Mouse (Mus musculus): ENCODE data around the gene Tmem109. TPM values are rescaled to one million over a fixed set of nuclear protein-coding genes. Genes with fewer than 3 reads are reported as not detected.
A peak's percentile ranks its signal among the peaks of the same experiment; 100 is the strongest.

Tmem109 gene
- total RNA-seq, 2 experiments from 2014 or later = 6.6 to 10.4 TPM

DNA sequence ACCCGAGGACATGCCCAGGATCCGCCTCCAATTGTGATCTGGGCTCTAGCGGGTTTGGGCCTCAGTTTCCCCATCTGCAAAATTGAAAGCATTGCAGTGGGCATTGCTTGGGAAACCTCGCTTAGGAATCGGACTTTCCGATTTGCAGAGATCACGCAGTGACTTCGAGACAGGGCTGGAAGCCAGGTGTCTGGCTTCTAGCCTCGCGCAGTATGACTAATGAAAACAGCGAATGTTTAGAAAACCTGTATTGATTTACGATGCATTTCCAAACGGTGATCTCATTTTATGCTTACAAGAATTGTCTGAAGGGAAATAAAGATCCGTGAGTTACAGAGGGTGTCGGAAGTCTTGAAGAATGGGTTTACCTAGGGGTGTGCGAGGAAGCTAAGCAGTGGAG lies 13.9 kb upstream of the Tmem109 start:
- ATAC-seq (replicated peaks; ENCODE audit: low FRiP score, poor library complexity, severe bottlenecking) = no peak

DNA sequence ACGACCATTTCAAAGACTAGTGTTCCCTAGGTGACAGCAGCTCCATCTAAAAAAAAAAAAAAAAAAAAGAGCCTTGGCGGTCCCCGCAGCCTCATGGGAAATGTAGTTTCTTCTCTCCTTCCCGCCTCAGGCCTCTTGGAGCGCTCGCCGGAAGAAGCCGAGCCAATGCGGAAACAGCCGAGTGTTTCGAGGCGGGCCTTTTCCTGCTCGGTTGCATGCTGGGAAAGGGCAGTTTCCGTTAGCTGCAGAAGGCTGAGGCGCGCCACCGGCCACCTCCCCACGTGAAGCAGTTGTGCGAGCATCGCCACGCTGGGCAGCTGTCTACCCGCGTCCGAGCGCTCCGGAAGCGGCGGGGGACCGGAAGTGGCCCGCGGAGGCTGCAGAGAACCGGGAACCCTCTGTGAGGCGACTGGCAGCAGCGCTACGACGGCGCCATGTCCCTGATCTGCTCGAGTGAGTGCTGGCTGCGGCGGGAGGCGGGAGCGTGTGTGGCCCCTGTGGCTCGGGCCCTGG lies 13.3 kb upstream of the Tmem109 start, which contains the start of gene Prpf19:
Gene Prpf19, plus strand, starts transcription at position 216 of the 513 bp plus-strand sequence.
- ATAC-seq (replicated peaks; ENCODE audit: low FRiP score, poor library complexity, severe bottlenecking) = peak; percentile 98

DNA sequence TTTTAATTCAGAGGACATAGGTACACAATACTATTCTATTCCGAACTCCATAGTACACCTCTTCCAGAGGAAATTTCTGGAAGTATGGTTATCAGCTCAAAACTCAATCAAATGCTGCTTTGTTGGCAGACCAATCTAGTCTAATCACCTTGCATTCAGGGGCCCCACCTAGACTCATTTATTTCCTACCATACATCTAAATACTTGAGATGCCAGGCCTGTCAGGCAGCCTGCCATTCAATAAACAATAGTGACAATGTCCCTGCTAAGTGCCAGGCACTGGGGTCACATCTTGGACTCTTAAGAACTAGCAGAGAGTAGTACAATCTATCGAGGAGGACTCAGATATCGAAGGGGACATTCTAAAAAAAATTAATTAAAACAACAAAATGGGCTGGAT lies 10.4 kb upstream of the Tmem109 start:
- no peak for ATAC-seq (replicated peaks; ENCODE audit: low FRiP score, poor library complexity, severe bottlenecking)

DNA sequence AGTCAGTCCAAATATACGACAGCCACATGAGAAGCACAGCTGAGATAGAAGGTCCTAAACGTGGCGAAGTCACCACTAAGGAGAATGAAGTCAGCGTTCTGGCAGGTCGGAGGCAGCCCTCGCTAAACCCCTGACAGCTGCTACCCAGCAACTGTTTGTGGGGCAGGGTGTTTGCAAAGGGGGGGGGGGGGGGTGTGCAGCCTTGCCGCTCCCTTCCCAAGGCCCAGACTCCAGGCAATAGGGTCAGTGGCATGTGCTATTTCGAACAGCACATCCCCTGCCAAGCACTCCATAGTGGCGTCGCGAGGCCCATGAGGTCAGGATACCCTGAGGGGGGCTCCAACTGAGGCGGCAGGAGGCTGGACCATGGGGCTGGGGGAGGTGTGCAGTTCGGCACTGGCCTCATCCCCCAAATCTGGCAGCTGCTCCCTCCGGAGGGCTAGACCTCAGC lies 801 bp downstream of the Tmem109 start:
- peak; percentile 47 for ATAC-seq (replicated peaks; ENCODE audit: low FRiP score, poor library complexity, severe bottlenecking)

DNA sequence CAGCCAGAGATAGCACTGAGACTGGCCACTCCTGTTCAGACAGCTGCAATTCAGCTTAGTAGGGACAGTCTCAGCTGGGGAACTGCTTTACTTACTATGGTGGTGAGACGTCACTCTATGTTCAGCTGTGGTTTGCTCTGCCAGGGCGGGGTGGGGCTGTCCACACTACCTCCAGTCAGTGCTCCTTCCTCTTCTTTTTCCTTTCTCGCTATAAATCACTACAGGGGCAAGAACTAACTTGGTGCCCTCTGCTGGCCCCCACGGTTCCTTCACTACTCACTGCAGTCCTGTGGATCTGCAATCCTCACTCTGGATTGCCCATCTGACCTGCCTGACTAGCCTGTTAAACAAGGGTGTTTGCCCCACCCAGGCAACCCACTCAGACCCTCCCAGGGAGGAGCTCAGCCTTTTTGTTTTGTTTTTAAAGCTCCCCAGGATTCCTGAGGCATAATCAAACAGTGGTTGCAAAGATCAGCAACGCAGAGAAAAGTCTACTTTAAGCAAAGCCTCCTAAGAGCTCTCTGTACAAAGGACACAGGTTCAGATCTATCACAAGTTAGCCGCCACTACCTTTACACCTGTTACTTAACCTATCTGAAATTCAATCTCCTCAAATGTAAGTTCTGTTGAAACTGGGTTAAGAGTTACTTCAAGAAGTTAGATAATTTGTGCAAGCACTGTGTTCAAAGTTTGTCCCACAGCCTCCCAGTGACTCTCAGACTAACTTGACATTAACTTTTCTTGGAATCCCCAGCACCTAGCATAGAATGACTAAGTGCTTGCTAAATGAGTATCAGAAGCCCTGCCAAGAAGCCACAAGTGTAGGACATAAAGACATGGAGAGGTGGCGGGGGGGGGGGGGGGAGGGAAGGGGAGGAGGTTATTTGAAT lies 1.5 kb downstream of the Tmem109 start:
- no peak for ATAC-seq (replicated peaks; ENCODE audit: low FRiP score, poor library complexity, severe bottlenecking)

DNA sequence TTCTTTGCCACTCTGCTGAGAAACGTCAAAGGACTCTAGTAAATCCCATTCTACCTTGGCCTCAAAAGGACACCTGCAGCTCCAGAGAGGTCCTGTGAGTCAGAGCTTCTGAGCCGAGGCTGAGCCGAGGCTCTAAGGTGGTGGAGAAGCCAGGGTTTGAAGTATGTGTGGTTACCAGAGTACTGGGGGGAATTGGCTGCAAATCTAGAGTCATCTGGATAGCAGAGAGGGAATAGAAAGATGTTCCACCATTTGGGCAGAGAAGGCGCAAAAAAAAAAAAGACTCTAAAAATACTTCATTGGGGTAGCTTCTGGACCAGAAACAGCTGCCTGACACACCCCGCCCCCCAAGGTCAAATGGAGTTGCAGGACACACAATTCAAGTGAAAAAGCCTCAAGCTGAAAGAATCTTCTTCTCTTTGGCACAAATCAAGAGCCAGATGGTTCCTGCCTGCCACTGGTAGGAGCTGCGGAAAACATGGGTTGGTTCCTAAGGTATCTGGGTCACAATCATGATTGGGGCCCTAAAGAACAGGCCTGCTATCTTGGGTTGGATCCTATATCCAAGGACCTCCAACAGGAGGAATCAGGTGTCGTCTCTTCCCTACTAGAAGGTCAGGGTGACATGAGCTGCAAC lies 3.5 kb downstream of the Tmem109 start:
- ATAC-seq (replicated peaks; ENCODE audit: low FRiP score, poor library complexity, severe bottlenecking) = no peak

DNA sequence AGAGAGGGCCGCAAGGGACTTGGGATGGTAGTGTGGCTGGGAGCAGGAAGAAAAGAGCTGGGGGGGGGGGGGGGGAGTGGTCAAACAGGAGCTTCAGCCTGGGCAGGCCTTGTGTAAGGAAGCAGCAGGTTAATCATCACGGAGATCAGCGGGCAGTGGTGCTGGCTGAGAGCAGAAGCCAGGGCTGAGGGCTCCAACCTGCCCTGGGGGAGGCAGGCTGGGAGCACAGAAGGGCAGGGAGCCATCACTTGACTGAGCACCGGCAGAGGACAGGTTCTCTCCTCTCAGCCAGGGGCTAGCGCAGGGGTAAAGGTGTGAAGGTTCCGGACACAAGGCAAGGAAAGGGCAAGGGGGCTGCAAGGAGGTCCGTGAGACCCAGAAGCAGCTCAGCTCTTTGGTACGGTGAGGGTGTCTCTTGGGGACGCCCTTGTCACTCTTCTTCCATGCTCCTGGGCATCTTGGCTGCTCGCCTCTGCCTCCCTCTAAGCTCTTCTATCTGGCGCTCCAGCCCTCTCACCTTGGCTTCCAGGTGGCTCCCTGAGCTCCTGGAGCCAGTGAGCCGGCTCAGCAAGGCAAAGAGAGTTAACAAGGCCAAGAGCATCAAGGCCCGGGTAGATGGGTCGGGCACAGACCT lies 10.4 kb downstream of the Tmem109 start:
- ATAC-seq (replicated peaks; ENCODE audit: low FRiP score, poor library complexity, severe bottlenecking) = no peak

DNA sequence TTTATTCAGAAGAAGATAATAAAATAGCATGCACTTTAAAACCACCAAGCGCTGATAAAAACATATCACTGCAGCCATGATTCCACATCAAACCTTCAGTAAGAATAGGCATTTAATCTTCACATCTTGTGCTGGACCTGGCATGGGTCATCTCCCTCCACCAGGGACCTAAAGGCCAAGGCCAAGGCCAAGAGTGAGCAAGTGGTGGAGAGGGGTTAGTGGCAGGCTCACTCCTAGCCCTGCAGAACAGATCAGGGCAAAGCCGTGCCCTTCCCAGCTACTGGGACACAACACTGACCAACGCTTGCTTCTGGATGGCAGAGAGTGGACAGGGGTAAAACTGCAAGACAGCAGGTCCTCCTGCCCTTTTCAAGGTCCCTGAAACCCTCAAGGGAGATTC lies 11.1 kb downstream of the Tmem109 start:
- no peak for ATAC-seq (replicated peaks; ENCODE audit: low FRiP score, poor library complexity, severe bottlenecking)

DNA sequence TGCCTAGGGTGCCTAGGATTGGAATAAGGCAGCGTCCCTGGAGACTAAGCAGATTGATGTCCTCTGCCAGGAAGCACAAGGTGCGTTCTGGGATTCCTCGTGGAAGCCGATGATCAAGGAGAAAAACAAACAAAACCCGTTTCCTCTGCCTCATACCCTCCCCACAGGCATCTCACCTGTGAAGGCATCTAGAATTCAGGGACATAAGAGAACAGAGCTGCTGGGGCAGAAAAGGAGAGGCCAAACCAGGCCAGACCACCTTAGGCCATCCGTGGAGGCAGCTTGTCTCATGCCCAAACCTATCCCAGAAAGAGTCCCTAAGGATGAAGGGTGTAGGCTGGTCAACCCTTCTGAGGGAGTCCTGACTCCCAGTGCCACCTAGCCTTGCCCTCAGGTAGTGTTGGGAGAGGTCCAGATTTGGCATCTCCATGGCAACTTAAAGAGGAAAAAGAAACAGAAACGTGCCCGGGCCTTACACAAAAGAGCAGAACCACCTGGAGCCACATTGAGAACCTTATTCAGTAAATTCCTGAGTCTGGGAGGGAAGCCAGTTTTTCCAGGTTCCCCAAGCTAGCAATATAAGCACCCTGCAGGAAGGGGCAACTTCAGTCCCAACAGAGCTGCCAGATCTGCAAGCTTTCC lies 11.8 kb downstream of the Tmem109 start, which contains the start of gene Tmem132a:
Gene Tmem132a, minus strand, starts transcription at position 55 of the 642 bp plus-strand sequence.
- no peak for ATAC-seq (replicated peaks; ENCODE audit: low FRiP score, poor library complexity, severe bottlenecking)

DNA sequence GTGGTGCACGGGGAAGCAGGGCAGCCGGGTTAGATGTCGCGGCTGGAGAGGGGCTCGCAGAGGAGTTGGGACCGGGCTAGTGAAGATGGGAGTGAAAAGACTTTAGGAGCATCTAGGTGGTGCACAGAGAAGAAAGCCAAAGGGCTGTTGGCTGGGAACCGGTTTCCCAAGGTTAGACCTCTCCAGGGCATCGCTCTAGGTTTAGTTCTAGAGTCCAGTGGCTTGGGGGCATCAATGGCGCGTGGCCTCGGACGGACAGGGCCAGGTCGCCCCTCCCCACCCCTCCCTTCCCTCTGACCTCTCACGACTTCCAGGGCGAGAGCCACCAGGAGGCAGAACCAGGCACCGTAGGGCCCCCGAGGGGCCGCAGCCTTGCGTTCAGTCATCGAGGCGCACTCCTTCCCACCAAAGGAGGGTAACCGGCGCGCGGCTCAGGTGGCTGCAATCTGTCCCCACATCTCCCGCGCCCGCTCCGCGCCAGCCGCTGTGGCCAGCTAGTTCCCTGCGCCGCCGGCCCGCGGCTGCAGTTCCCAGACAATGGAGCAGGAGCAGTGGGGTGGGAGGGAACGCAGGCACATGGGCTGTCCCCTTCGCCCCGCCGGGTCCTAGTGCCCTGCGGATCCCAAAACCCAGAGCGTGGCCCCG lies 12.4 kb downstream of the Tmem109 start:
- ATAC-seq (replicated peaks; ENCODE audit: low FRiP score, poor library complexity, severe bottlenecking) = no peak

DNA sequence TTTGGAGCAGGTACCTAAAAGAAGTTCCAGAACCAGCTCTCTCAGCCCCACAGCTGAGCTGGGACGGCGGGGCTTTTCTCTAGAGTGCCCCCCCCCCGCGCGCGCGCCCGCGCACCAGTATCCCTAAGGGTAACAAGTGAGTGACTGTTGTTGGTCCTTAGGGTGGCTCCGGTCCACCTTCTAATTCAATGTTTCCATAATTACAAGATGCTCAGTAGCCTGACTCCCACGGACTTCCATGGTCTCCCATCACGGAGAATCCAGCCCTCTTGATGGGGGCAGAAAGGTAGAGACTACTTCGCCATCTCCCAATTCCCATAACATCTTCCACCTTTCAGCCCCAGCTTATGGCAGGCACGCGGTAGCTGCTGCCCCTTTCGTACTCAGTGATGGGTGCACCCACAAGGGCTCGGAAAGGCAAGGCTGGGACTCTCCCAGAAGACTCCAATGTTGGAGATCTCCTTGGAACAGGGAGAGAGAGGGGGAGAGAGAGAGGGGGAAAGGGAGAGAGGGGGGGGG lies 13.1 kb downstream of the Tmem109 start:
- ATAC-seq (replicated peaks; ENCODE audit: low FRiP score, poor library complexity, severe bottlenecking) = no peak

DNA sequence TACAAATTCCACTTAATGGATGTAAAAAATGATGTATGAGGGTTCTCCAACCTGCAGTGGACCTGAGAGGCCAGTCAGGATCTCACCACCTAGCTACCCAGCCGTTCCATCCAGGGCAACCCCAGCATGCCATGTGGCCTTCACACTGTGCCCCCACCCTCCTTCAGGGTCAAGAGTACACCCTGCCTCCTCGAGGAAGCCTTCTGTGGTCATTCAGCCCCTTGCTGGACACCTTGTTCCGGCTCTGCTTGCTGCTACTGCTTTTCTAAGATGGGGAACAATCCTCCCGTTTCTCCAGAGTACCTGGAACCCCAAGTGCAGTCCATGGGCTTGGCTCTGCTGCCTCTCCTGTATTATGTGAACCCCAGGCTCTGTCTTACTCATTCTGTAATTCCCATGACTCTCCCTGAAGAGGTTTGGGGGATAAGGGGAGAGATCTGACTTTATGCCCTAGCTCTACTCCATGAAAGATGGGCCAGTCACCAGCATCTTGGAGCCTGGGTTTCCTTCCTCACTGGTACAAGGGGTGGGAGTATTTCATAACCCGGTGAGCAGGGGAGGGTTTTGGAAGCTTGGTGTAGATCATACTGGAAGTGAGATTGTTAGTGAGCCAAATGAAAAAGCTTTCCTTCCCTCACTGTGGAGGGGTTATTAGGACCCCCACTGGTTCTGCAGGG lies 13.7 kb downstream of the Tmem109 start:
- no peak for ATAC-seq (replicated peaks; ENCODE audit: low FRiP score, poor library complexity, severe bottlenecking)

DNA sequence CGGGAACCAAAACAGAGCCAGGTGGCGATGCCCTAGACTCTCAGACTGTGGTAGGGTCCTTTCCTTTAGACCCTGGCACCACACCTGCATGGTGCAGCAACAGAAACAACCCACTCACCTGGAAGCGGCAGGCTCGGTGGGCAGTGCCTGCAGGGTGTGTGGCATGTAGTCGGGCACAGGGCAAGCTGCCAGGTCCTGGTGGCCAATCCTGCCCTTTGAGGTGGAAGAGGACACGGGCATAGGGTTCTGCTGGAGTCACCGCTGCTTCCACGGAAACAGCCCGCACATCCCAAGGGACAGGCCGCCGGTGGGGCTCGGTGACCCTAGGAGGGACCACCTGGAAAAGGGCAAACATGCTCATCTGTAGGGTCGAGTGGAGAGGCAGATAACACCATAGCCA lies 15.4 kb downstream of the Tmem109 start:
- no peak for ATAC-seq (replicated peaks; ENCODE audit: low FRiP score, poor library complexity, severe bottlenecking)

DNA sequence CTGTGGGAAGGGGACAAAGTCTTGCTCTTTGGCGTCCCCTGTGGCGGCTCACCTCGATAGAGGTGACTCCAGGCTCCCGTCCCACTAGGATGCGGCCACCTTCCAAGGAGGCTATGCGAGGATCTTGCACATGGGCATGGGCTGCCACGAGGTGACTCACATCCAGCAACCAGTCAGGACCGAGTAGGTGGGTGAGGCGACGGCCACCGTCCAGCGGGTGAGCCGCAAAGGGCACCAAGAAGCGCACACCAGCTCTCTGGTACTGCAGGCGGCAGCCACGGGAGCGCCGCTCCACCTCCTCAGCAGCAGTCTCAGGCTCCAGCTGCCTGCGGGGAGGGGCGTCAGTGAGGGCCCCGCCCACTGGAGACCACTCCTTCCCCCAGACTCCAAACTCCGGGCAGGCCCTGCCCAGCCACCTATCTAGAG lies 21.7 kb downstream of the Tmem109 start:
- ATAC-seq (replicated peaks; ENCODE audit: low FRiP score, poor library complexity, severe bottlenecking) = no peak

DNA sequence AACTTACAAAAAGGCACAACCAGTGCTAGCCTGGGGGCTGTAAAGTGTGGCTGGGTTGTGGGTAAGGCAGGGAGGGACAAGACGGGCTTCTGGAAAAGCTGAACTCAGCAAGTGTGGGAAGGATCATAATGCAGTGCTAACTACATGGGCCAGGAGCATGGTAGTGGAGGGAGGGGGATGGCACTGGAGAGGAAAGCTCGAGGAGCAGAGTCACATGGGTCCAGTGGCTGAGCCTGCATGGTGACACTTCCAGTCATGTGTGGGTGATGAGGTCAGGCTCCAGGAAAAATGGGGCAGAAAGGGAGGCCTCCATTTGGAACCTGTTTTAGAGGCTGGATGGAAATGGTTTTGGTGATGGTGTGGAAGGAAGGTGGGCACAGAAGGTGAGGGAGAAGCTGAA lies 25.3 kb downstream of the Tmem109 start:
- no peak for ATAC-seq (replicated peaks; ENCODE audit: low FRiP score, poor library complexity, severe bottlenecking)

DNA sequence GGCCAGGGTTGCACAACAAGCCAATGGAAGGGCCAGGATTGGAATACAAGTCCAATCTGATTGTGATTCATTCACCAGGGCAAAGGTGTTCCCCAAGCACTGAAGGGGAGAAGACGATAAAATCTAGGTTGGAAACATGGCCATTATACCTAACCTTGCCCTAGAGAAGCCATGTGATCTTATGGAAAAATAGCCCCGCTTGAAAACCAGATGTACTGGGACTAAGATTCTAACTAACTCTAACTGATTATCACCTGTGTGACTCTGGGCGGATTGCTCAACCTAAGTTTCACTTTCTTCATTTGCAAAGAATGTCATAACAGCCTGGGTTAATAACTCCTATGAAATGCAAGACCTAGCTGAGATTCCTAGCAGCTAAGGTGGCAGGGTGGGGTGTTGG lies 26.4 kb downstream of the Tmem109 start:
- ATAC-seq (replicated peaks; ENCODE audit: low FRiP score, poor library complexity, severe bottlenecking) = no peak

DNA sequence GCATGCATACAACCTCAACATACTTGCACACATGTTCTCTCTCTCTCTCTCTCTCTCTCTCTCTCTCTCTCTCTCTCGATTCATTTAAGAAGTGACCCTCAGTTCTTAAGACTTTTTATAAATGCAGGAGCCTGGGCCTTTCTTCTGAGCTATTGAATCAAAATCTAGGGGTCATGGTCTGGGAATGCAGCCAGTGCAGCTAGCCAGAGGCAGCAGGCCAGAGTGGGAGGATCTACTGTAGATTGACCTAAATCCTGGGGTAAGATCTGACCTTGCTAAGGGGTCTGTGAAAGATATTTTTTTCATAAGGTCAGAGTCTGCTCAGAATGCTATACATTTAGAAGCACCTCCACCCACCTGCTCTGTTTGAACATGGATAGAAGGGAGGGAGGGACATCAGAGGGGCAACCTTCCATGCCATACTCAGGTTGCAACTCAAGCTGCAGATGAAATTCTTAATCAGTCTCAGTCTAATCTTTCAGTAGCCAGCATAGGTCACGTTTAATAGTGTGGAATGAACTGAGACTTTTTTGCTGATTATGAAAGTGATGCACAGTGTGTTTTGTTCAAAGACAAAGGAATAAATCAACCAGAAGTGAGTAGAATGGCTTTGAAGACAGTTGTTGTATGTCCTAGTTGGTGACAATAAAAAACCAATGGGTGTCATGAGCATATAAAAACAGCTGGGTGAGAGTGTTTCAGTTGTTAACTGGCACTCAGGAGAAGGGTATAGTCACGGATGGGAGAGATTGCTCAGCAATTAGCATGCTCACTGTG lies 34.3 kb downstream of the Tmem109 start:
- ATAC-seq (replicated peaks; ENCODE audit: low FRiP score, poor library complexity, severe bottlenecking) = no peak

DNA sequence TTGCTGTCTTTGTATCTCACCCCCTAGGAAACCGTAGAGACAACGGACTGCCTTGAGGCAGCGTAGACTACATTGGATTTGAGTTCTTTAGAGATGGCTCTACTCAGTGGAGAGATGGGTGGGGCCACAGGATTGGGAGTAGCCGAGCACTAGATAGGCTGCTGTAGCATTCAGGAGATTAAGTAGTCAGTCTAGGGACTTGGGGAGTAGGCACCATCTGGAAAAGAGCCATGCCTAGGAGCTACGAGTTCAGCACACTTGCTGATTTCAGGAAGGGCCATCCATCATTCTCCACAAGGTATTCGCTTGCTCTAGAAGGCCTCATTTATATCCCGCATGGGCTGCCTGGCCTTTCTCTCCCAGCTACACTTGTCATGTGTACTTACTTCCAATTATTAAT lies 35.7 kb downstream of the Tmem109 start:
- no peak for ATAC-seq (replicated peaks; ENCODE audit: low FRiP score, poor library complexity, severe bottlenecking)
